Mouse (Mus musculus): Measurements from ENCODE around the gene Pls3.
"Not testable (repeated sequence)": the region's sequence is repeated elsewhere in the genome, so short reads cannot be mapped to it uniquely, and the experiment has no call there.

The Pls3 gene

GRCm38 (mm10) chrX:75777461-75777860 is 97.5 kb downstream of the Pls3 start:
- no peak for DNase-seq (ENCODE audit: low spot score in 2 of 2)

GRCm38 (mm10) chrX:75764794-75765328 is 110.1 kb downstream of the Pls3 start:
- no peak for DNase-seq (ENCODE audit: low spot score in 2 of 2)

GRCm38 (mm10) chrX:75764135-75764793 is 110.7 kb downstream of the Pls3 start:
- DNase-seq (ENCODE audit: low spot score in 2 of 2), result peak; percentile 69 to 73

GRCm38 (mm10) chrX:75759461-75759860 is 115.5 kb downstream of the Pls3 start:
- DNase-seq (ENCODE audit: low spot score in 2 of 2), result not testable (repeated sequence)

GRCm38 (mm10) chrX:75759036-75759435 is 115.9 kb downstream of the Pls3 start:
- peak in 1 of 2 experiments; percentile 85 for DNase-seq (ENCODE audit: low spot score in 2 of 2)

GRCm38 (mm10) chrX:75757966-75758365 is 117.0 kb downstream of the Pls3 start:
- DNase-seq (ENCODE audit: low spot score in 2 of 2), result peak in 1 of 2 experiments; percentile 70

- DNase-seq (ENCODE audit: low spot score in 2 of 2), result peak in 1 of 2 experiments; percentile 21
These were observed 120.5 kb downstream of the Pls3 start for GRCm38 (mm10) chrX:75754531-75754930.

- peak in 1 of 2 experiments; percentile 75 for DNase-seq (ENCODE audit: low spot score in 2 of 2)
These were observed 124.8 kb downstream of the Pls3 start for GRCm38 (mm10) chrX:75750126-75750725.

GRCm38 (mm10) chrX:75749312-75749711 is 125.7 kb downstream of the Pls3 start:
- peak in 1 of 2 experiments; percentile 84 for DNase-seq (ENCODE audit: low spot score in 2 of 2)

GRCm38 (mm10) chrX:75744466-75744865 is 130.5 kb downstream of the Pls3 start:
- peak in 1 of 2 experiments; percentile 88 for DNase-seq (ENCODE audit: low spot score in 2 of 2)

- DNase-seq (ENCODE audit: low spot score in 2 of 2), result not testable (repeated sequence)
These were observed 135.5 kb downstream of the Pls3 start for GRCm38 (mm10) chrX:75739464-75739863.
